Mouse (Mus musculus): ENCODE data around the gene Mavs.

DNA sequence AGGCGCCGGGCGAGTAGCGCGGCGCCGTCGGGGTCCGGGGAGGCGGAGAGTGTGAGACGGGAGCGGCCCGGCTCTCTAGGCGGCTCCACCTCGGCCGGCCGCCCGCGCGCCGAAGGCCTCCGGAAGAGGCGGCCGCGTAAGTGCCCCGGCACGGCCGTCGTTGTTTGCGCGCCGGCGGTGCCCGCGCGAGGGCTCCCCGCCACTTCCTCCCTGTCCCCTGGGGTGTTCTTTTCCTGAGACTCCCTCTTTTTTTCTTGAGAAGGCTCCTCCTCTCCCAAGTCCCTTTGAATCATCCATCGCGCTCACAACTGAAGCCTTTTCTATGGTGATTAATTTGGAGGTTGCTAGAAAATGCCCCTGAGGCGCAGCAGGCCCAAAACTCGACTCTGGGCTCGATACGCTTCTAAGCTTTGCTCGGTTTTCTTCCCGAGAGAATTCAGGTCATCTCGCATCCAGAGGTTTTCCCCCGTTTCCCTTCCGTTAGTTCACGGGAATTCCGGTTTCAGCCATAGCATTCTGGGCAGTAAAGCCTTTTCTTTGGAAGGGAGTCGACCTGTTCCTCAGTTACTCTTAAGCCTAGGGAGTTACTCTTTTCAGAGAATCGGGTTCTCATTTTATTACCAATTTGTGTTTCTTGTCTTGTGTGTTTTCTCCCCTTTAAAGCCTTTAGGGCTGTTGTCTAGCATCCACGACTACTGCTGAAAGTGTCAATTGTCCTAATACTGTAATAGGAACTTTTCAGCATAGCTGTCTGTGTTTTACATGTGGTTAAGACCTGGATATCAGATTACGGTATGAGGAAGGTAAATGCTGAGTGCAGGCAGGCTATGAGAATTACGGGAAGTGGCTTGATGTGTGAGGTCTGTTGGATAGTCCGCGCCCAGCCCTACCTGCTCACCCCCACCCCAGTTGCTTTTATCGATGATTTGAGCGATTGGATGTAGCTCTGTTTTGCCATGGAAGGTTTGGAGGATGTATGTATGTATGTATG is 29.1 kb downstream of the Mavs start:
- TF ChIP-seq CTCF (IDR thresholded peaks at IDR 0.05; ENCODE audit: low read depth): no peak
- no peak for TF ChIP-seq EP300 (optimal IDR thresholded peaks at IDR 0.05)
